Comparison of ENCODE assay signal across 32 mouse cellular contexts in genomic region chr12:59259015-59259414, GRCm38 (mm10).
"Had no signal": no experiment of that assay in that cellular context is flagged by ENCODE, and none has a peak within 500 bp of the region (broad histone marks: within the 10 kb centered on the region; RNA-seq: fewer than 3 reads in every experiment).

No protein-coding gene starts in this region.

- H3K4me3 ChIP-seq: left cerebral cortex, adult 2 months; limb, embryonic 10.5 days; limb, embryonic 12.5 days; limb, embryonic 13.5 days; limb, embryonic 15.5 days; liver, embryonic 12.5 days; liver, embryonic 13.5 days; liver, embryonic 15.5 days; lung, embryonic 15.5 days; megakaryocyte, embryonic 14.5 days; midbrain, embryonic 10.5 days; midbrain, embryonic 12.5 days; midbrain, embryonic 13.5 days; midbrain, embryonic 15.5 days; myocyte had no signal

- ATAC-seq: liver, embryonic 12.5 days; liver, postnatal 0 days; lung, postnatal 0 days; midbrain, embryonic 13.5 days; midbrain, embryonic 15.5 days; midbrain, embryonic 16.5 days had no signal

- H3K27ac ChIP-seq: left cerebral cortex, adult 2 months; limb, embryonic 10.5 days; limb, embryonic 12.5 days; limb, embryonic 13.5 days; limb, embryonic 15.5 days; liver, embryonic 12.5 days; liver, embryonic 13.5 days; liver, embryonic 14.5 days; liver, embryonic 15.5 days; lung, embryonic 15.5 days; macrophage; midbrain, embryonic 10.5 days; midbrain, embryonic 12.5 days; midbrain, embryonic 13.5 days; midbrain, embryonic 15.5 days had no signal

- DNase-seq: left cerebral cortex, postnatal 4 days; liver; liver, embryonic 13.5 days; liver, postnatal 0 days; lung, adult 18-20 months; lung, adult 2 months; lung, embryonic 14.5 days; lung, postnatal 10 days; lung, postnatal 14 days; lung, postnatal 36 days; lung, postnatal 4 days; midbrain, embryonic 14.5 days had no signal

- H3K36me3 ChIP-seq: limb, embryonic 10.5 days; limb, embryonic 12.5 days; limb, embryonic 13.5 days; limb, embryonic 15.5 days; liver, embryonic 12.5 days; liver, embryonic 13.5 days; liver, embryonic 15.5 days; lung, embryonic 15.5 days; midbrain, embryonic 10.5 days; midbrain, embryonic 12.5 days; midbrain, embryonic 13.5 days; midbrain, embryonic 15.5 days had no signal

- H3K4me1 ChIP-seq: limb, embryonic 12.5 days; limb, embryonic 15.5 days; liver, embryonic 12.5 days; liver, embryonic 13.5 days; liver, embryonic 15.5 days; lung, embryonic 15.5 days had no signal

- H3K27me3 ChIP-seq: limb, embryonic 12.5 days; limb, embryonic 13.5 days; limb, embryonic 15.5 days; liver, embryonic 12.5 days; liver, embryonic 13.5 days; liver, embryonic 15.5 days; lung, embryonic 15.5 days; megakaryocyte, embryonic 14.5 days; midbrain, embryonic 12.5 days; midbrain, embryonic 13.5 days; midbrain, embryonic 15.5 days had no signal

- H3K9me3 ChIP-seq: limb, embryonic 10.5 days; limb, embryonic 12.5 days; limb, embryonic 13.5 days; limb, embryonic 15.5 days; liver, embryonic 12.5 days; liver, embryonic 13.5 days; liver, embryonic 15.5 days; lung, embryonic 15.5 days; megakaryocyte, embryonic 14.5 days; midbrain, embryonic 10.5 days; midbrain, embryonic 12.5 days; midbrain, embryonic 13.5 days; midbrain, embryonic 15.5 days had no signal

- H3K9ac ChIP-seq: limb, embryonic 12.5 days; limb, embryonic 13.5 days; limb, embryonic 15.5 days; liver, embryonic 12.5 days; liver, embryonic 13.5 days; liver, embryonic 14.5 days; liver, embryonic 15.5 days; liver, postnatal 0 days; lung, embryonic 14.5 days; lung, embryonic 15.5 days; midbrain, embryonic 12.5 days; midbrain, embryonic 13.5 days; midbrain, embryonic 15.5 days had no signal

- H3K4me2 ChIP-seq: limb, embryonic 12.5 days; limb, embryonic 13.5 days; limb, embryonic 15.5 days; liver, embryonic 11.5 days; liver, embryonic 12.5 days; liver, embryonic 13.5 days; liver, embryonic 15.5 days; lung, embryonic 14.5 days; lung, embryonic 15.5 days; midbrain, embryonic 11.5 days; midbrain, embryonic 12.5 days; midbrain, embryonic 13.5 days; midbrain, embryonic 15.5 days had no signal
